Mouse (Mus musculus): ENCODE data around the gene Ccar1. TPM values are rescaled to one million over a fixed set of nuclear protein-coding genes. Genes with fewer than 3 reads are reported as not detected.

Gene Ccar1
- total RNA-seq (2023), result 134 to 161 TPM (median 151 TPM) in 4 replicates

DNA sequence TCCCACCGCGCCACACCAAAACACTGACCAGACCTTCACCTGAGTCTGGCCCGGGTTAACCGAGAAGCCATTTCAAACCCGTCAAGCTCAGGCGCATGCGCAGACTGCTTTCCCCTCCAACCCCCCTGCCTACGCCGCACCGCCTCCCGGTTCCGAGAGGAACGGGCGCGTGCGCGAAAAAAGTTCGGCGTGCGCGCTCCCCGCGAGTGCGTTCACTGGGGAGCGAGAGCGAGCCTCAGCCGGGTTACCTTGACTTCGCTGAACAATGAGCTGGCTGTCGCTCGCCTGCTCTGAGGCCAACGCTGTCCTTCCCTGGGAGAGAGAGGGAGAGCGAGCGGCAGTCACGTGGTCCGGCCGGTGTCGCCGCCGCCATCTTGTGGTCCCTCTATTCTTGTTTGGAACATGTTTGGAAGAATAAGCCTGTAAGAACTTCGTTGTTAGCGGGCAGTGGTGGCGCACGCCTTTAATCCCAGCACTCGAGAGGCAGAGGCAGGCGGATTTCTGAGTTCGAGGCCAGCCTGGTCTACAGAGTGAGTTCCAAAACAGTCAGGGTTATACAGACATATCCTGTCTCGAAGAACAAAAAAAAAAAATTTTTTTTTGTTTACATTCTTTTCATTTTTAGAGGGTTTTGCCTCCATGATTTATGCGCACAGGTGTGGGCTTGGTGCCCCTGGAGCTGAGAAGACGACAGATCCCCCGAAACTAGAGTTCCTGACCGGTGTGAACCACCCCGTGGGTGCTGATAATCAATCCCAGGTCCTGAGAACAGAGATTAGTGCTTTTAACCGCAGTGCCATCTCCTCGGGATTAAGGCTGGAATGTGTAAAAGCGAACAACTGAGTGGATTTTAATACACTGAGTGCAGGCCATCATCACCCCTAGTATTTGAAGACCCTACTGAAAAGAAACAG is at the start of gene Ccar1:
Ccar1 (minus strand) TSS at position 110 of the 914 bp plus-strand sequence.

DNA sequence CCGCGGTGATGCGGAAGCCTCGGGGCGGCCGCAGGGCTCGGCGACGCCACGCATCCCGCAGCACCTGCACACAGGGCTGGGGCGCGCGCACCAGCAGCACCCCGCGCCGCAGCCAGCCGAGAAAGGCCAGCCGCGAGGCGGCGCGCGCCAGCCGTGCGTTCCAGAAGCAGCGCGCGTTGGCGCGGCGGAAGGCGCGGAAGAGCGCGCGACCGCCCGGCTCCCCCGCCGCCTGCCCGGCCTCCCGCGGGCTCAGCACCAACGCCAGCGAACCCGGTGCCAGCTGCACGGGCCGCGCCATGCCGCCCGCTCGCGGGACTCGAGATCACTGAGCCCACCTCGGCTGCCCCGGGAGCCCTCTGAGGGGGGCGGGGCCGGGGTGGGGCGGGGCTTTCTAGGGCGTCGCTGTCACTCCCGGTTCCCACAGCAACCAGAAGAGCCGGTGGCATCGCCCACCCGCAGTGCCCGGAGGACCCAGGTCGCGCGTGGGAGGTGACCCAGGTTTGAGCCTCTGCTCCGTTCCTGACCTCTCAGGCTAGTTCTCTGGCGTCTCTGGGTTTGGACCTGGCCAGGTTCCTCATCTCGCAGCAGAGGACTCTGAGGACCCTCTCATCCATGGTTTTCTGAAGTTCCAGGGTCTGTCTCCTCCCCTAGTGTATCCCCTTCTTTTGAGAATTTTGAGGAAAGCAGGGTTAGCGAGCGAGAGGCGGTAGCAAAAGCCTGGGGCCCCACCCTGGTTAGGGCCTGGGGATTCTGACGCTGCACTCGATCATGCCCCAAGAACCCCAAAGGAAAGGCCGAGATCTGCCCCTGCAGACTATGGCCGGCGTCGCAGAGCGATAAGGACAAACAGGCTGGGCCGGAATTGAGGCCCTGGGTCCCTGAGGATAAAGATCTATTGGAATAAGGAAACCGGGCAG is 66.1 kb downstream of the Ccar1 start, which contains the start of gene Stox1:
Stox1 (minus strand) TSS at position 358 of the 917 bp plus-strand sequence.

Other genes starting within 250 kb of the Ccar1 start
- 23.1 to 31.8 TPM (median 26.9 TPM) in 4 replicates for gene Kif1bp, start 213.8 kb downstream of the Ccar1 start, total RNA-seq (2023)
- 153 to 161 TPM (median 158 TPM) in 4 replicates for gene Ddx21, start 190.0 kb downstream of the Ccar1 start, total RNA-seq (2023)
- gene Ddx50, start 141.1 kb downstream of the Ccar1 start, total RNA-seq (2023), result 150 to 167 TPM (median 153 TPM) in 4 replicates
- gene Stox1, start 66.2 kb downstream of the Ccar1 start, total RNA-seq (2023), result 0.25 TPM in 1 of 4 replicates, not detected in the others
- 6.4 to 11.6 TPM (median 9.2 TPM) in 4 replicates for gene Tet1, start 116.7 kb upstream of the Ccar1 start, total RNA-seq (2023)
- gene Slc25a16, start 128.3 kb upstream of the Ccar1 start, total RNA-seq (2023), result 13.3 to 19.7 TPM (median 19.5 TPM) in 4 replicates
- gene Dna2, start 154.7 kb upstream of the Ccar1 start, total RNA-seq (2023), result 1.4 to 3.3 TPM (median 2.9 TPM) in 4 replicates
- gene Rufy2, start 187.9 kb upstream of the Ccar1 start, total RNA-seq (2023), result 28.5 to 39.8 TPM (median 32.0 TPM) in 4 replicates
- 90.9 to 102 TPM (median 100 TPM) in 4 replicates for gene Hnrnph3, start 231.9 kb upstream of the Ccar1 start, total RNA-seq (2023)
- gene Pbld2, start 232.0 kb upstream of the Ccar1 start, total RNA-seq (2023), result 0.67 to 2.1 TPM (median 1.5 TPM) in 4 replicates

Measured in B cell, adult 62 days (primary cell).